Mouse (Mus musculus) embryo, embryonic 11.5 days (tissue): ENCODE data around the gene Pfdn2.

ENCODE experiments used
- DNase-seq: peaks from one replicate; pipeline ENCODE4 v3.0.0-alpha.2; 2012; ENCODE audit warnings: low read depth, low spot score

The Pfdn2 gene

DNA sequence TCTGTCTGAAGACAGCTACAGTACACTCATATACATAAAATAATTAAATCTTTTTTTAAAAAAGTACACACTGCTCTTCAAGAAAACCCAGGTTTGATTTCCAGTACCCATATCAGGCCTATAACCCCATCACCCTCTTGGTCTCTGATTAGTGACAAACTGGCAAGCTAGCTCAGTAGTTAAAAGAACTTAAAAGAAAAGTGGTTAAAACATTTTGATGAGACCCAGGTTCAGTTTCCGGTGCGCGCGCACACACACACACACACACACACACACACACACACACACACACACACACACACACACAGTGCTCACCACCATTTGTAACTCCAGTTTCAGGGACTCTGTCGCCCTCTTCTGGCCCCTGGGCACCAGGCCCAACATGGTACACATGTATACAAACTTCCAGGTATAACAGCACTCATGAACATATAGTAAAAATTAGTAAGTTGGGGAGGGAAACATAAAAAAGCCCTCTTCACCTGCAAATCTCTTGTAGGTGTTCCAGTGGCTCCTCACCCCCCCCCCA lies 10.4 kb downstream of the Pfdn2 start:
- DNase-seq = no peak

GRCm38 (mm10) chr1:171356814-171357213 lies 11.3 kb downstream of the Pfdn2 start:
- DNase-seq = no peak

DNA sequence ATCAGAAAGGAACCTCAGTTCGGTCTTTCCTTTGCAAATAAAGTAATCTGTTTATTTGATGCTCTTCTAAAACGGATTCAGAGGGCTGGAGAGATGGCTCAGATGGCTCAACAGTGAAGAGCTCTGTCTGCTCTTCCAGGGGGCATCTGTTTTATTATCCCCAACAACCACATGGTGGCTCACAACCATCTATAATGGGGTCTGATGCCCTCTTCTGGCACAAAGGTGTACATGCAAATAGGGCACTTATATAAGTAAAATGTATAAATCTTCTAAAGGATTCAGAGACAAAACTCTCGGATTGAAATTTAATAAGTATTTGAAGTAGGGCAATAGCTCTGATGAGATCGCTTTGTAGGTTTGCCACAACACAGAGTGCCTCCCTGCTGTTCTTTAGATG lies 13.0 kb downstream of the Pfdn2 start:
- DNase-seq = no peak

GRCm38 (mm10) chr1:171360253-171360652 lies 14.8 kb downstream of the Pfdn2 start:
- no peak for DNase-seq

- peak; percentile 72 for DNase-seq
Measured at GRCm38 (mm10) chr1:171360656-171361055, 15.2 kb downstream of the Pfdn2 start, which contains the start of gene Klhdc9. Klhdc9 (minus strand) TSS chr1:171360798.

DNA sequence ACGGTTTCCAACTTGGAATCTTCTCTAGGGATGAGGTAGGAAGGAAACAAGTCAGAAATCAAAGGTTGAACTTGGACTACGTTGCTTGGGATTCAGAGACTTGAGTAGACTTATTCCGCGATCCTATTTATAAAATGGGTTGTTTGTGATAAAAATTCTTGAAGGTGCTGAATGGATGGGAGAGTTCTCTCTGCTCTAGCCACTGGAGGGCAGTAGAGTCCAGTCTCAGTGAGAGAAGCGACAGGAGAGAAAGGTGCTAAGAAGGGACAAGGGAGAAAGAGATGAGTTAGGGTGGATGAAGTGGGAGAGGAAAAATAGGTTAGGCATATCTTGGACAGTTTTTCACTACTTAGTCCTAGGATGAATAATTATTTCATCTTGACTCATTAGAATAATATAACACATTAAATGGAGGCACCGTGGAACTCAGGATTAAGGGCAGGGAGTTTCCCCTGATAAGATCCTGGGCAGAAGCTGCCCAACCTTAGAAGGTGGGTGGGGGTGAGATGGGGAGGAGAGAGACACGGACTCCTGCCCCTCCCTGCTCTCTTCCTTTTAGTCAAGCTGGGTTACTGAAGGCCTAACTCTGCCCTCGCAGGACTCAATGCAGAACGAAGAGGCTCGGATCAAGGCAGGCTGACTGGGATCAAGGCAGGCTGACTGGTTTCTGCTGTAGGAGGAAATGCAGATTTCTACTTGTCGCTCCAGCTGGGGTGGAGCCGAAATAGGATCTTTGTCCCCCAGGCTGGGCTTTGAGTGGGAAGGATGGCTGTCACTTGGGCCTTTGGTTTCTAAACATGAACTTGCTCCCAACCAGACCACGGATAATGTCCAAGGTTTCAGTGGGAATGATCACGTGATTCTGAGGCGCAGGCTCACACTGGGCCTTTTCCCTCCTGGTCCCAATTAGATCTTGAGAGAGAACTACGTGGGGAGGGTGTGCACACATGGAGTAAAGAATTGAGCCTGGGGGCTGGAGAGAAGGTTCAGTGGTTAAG lies 15.9 kb downstream of the Pfdn2 start:
- peak; percentile 68 for DNase-seq

DNA sequence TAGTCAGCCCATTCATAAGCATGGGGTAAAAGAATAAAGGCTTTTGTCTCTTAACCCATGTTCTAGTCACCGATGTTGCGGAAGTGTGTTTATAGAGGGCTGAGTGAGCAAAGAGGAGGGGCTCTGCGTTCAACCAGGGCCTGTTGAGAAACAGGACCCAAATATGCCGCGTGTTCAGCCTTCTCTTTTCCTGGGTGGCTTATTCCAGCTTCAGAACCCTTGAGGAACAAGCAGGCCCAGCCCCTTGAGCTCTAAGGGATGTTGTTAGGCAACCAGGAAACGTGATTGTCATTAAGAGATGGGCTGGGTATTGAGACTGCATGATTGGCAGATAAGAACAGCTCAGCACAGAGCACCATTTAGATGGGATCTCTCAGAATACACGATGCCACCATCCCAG lies 20.5 kb downstream of the Pfdn2 start:
- DNase-seq = no peak

GRCm38 (mm10) chr1:171369845-171370556 lies 24.5 kb downstream of the Pfdn2 start, which contains the start of gene Nectin4:
Nectin4 (plus strand) TSS chr1:171370099.
- DNase-seq = no peak

- no peak for DNase-seq
Measured at GRCm38 (mm10) chr1:171372880-171373279, 27.4 kb downstream of the Pfdn2 start.

DNA sequence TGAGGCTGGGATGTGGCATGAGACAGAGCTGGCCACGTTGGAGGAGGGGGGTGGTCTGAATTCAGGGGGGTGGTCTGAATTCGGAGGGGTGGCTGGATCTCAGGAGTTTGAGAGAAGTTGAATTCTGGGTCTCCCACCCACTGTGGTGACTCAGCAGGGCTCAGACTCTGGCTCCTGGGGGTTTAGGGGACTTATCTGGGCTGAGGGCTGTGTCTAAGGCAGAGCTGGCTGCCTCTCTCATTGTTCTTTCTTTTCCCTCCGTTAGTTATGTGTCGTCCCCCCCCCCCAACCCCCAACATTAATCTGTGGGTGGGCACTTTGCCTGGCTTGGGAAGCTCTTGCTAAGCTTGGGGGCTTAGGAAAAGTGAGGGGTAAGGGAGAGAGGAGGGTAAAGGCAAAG lies 28.5 kb downstream of the Pfdn2 start:
- no peak for DNase-seq

- no peak for DNase-seq
Measured at GRCm38 (mm10) chr1:171375646-171376097, 30.2 kb downstream of the Pfdn2 start.

GRCm38 (mm10) chr1:171378298-171378697 lies 32.8 kb downstream of the Pfdn2 start:
- no peak for DNase-seq

DNA sequence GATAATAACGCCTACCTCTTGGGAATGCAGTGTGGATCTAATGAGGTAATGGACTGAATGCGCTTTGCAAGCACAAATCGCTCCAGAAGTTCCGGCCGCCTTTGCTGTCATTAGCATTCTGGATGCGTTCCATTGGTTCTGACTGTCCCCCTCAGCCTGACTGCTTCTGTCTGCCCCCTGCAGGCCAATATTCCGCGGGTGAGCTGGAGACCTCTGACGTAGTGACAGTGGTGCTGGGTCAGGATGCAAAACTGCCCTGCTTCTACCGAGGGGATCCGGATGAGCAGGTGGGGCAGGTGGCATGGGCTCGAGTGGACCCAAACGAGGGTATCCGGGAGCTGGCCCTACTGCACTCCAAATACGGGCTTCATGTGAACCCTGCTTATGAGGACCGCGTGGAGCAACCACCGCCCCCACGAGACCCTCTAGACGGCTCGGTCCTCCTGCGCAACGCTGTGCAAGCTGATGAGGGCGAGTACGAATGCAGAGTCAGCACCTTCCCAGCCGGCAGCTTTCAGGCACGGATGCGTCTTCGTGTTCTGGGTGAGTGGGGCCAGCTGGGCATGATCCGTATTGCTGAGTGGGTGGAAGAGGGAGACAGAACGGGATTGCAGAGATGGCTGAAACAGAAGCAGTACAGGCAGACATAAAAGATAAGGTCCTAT lies 34.6 kb downstream of the Pfdn2 start:
- DNase-seq = peak; percentile 58

GRCm38 (mm10) chr1:171382096-171382620 lies 36.7 kb downstream of the Pfdn2 start:
- DNase-seq = no peak

- DNase-seq = no peak
Measured at GRCm38 (mm10) chr1:171384361-171384760, 38.9 kb downstream of the Pfdn2 start.

DNA sequence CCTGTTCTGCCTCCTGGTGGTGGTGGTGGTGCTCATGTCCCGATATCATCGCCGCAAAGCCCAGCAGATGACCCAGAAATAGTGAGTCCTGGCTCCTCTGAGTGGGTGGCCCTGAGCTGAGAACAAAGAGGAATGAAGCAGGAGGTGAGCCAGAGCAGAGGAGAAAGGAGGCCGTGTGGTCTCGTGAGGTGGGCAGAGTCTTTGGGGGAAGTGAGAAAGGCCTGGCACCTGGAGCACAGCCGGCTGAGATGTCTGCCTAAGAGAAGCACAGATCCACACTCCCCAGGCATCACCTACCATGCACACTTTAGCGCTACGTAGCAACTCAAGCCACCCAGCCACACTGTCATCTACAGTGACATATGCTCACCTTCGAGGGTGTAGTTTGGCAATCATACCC lies 39.7 kb downstream of the Pfdn2 start:
- DNase-seq = no peak

GRCm38 (mm10) chr1:171387099-171387498 lies 41.6 kb downstream of the Pfdn2 start:
- DNase-seq = no peak

DNA sequence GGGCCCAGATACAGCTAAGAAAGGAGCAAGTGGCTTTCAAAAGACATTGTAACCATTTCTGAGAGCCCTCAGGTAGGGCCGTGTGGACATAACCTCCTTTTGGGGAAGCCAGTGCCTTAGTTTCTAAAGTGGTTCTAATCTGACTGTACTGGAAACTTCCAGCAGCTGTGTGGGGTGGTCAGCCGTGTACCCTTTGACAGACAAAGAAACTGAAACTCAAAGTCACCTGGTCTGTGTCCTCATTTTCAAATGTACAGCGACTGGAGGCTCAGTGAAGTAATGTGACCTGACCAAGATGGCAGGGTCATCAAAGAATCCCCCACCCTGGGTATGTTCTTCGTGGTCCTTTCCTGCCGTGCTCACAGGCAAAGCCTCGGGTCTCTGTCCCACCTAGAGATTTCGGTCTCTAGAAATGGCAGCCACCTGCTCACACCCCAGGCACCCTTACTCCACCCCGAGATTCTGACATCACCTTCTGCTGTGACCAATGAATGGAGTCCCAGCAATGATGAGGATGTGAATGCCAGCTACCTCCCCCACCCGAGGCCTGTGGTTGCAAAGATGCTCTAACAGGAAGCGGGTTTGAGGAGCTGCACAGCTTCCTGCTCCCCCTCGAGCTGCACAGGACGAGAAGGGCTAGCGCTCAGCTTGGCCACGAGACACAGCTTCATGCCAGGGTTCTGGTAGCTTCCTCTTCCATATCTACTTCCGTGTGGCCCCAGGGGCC lies 43.1 kb downstream of the Pfdn2 start, which contains the start of gene Arhgap30:
Gene Arhgap30 (plus strand): TSS at position 579 of the 727 bp plus-strand sequence.
- DNase-seq = no peak

GRCm38 (mm10) chr1:171390101-171390500 lies 44.6 kb downstream of the Pfdn2 start:
- DNase-seq = no peak

- no peak for DNase-seq
Measured at GRCm38 (mm10) chr1:171401821-171402220, 56.4 kb downstream of the Pfdn2 start.

GRCm38 (mm10) chr1:171402991-171403390 lies 57.5 kb downstream of the Pfdn2 start:
- DNase-seq = no peak
